Mouse (Mus musculus) regulatory T cell (primary cell): ENCODE data around the gene Araf.

Experiments
- in situ Hi-C: fragments of 300-600 bp; cut with MboI, MseI; formaldehyde crosslinking; loops from one replicate; pipeline ENCODE4 v1.15.1; 2025; ENCODE audit warnings: high pct_unique_total_duplicates

The Araf gene

DNA sequence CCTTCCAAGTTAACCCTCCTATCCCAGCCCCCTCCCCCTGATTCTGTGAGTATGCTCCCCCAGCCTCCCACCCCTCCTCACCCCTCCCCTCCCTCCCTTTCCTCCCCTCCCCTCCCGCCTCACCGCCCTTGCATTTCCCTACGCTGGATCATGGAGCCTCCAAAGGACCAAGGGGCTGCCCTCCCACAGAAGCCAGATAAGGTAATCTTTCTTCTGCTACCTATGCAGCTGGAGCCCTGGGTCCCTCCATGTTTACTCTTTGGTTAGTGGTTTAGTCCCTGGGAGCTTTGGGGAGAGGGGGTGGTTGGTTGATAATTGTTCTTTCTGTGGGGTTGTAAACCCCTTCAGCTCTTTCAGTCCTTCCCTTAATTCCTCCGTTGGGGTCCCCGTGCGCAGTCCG, at the start of gene Araf:
Gene Araf, plus strand, starts transcription at position 134 of the 400 bp plus-strand sequence.
- in situ Hi-C loops, result loop anchor here (10.0 kb wide), 1 partner anchor 113 kb away; the partner anchor contains the start of gene Cdk16

DNA sequence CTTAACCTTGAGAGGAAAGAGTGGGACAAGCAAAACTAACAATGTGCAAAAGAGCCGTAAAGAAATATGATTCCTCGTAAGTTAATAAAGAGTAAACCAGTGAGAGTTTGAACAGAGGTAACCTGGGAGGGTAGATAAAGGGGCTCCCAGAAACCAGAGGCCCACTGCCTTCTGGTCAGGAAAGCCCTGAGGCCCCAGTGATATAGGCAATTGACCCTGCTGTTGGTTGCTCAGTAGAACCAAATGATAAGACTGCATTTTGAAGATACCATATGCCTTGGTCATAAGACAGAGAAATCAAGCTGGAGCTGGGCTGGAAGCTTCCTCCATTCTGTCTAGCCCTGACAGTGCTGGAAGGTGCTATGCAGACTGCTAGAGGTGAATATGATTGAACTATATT, 48.8 kb upstream of the Araf start:
- in situ Hi-C loops, result no loop called here

DNA sequence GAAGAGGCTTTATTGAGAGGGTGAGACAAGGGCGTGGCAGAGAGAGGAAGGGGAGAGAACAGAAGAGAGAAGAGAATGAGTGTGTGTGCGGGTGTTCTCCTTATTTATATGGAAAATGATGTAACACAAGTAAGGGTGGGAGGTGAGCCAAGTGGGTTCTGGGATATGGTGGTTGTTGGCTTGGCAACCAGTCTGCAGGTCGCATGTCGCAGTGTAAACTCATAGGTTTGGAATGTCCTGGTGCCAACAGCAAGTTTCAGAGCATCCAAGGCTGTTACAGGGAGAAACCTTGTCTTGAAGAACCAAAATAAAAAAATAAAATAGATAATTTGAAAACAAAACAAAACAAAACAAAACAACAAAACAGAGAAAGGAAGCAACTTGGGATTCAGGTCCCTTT, 36.4 kb upstream of the Araf start:
- in situ Hi-C loops, result no loop called here

DNA sequence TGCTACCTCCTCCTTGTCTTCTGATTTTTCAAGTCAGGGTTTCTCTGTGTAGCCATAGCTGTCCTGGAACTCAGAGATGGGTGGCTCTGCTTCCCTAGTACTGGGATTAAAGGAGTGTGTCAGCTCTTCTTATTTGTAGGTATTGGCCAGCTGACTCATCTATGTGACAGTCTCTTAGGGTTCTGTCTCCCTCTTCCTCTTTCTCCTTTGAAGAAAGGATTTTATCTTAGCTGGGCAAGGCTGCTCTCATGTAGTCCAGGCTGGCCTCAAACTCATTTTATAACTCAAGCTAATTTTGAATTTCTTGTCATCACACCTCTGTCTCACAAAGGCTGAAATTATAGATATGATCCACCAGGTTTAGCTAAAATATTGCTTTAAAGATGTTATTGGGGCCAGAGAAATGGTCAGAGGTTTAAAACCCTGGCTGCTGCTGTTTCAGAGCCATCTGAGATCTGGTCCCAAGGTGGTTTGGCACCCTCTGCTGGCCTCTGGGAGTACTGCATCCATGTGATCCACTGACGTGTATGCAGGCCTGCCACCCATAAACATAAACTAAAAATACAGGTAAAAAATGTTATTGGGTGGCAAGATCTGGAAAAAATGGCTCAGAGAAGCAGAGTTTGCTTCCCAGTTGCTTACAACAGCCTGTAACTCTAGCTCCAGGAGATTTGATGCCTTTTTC, 26.8 kb upstream of the Araf start:
- in situ Hi-C loops, result no loop called here

DNA sequence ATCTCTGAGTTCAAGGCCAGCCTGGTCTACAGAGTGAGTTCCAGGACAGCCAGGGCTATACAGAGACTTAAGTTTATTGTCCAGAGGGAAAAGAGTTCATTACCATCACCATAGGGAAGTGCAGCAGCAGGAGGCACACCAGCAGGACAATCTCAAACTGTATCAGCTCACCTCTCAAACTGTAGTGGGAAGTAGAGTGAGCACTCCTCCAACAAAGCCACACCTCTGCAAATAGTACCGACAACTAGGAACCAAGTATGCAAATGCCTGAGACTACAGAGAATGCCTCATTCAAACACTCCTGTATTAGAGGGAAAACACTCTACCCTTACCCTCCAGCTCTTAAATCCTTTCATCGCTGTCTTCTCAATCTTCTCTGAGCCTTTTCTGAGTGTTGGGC, 25.9 kb upstream of the Araf start:
- in situ Hi-C loops, result no loop called here

DNA sequence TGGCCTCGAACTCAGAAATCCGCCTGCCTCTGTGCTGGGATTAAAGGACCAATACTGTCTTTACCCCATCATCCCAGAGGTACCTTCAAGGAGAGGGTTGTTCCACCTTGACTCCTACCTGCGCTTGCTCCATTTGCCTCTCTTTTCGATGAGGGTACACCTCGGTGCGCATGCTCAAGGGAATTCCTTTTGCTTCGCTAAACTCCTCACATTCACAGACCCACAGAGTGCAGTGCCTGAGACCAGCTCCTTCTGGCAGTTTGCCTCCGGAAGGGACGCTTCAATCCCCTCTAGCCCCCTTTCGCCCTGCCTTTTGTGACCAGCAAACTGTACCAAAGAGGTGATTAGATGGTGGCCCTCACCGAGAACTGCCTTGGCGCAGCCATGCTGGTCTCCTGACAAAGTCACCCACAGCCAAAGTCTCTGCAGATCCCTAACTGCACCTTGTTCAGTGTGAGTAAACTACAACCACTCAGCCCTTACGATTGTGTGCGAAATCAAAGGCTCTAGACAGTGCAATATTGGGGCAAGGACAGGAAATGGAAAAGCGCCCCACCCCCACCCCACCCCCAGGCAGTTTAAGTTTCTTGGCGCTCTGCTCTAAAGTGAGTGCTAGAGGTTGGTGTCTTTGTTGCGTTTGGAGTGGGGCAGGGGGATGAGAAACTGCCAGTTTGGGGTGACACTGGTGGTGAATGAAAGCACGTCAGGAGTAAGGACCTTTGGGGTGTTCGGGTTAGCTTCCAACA, 22.2 kb upstream of the Araf start:
- in situ Hi-C loops, result no loop called here

DNA sequence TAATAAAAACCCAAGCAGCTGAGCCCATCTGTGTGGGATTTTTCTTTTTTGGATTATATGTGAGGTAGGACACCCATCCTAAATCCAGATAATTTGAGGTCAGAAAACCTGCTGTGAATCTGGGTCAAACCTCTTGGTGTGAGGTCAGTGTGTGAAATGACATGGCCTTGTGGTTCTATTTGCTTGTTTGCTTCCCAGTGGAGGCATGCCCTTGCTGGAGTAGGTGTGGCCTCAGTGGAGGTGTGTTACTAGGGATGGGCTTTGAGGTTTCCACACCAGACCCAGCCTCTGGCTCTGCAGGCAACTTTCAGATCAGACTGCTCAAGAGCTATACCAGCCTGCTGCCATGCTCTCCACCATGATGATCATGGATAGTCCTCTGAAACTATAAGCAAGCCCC, 20.0 kb upstream of the Araf start:
- in situ Hi-C loops, result no loop called here

DNA sequence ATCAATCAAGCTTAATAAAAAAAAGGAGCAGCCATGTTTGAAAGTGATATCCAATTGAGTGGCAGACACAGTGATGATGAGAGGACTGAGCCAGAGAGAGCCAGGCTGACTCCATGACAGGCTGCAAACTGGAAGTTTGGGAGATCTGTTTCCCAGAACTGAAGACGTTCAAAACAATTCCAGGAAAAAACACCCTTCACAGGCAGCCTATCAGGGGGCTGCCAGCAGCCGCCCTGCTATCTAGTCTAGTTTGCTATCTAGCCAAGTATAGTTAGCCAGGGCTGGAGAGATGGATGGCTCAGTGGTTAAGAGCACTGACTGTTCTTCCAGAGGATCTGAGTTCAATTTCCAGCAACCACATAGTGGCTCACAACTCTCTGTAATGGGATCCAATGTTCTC, 10.3 kb upstream of the Araf start:
- in situ Hi-C loops, result no loop called here

DNA sequence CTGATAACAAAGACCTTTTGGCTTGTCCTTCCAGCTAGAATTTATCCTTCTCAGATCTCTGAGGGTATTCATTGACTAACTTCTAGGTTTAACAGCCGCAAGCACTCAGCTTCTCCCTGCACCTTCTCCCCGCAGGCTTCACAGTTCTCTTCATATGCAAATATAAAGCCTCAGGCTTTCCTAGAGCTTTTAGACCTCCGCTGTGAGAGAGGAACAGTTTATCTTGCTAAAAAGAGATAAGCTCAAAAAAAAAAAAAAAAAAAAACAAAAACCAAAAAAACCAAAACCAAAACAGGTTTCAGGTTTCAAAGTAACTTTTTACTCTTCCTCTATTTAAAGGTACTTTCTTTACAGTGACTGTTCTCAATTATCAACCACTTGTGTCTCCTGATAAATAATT, 5.2 kb upstream of the Araf start:
- in situ Hi-C loops, result loop anchor here (10.0 kb wide), 1 partner anchor 108 kb away; the partner anchor contains the start of gene Cdk16

DNA sequence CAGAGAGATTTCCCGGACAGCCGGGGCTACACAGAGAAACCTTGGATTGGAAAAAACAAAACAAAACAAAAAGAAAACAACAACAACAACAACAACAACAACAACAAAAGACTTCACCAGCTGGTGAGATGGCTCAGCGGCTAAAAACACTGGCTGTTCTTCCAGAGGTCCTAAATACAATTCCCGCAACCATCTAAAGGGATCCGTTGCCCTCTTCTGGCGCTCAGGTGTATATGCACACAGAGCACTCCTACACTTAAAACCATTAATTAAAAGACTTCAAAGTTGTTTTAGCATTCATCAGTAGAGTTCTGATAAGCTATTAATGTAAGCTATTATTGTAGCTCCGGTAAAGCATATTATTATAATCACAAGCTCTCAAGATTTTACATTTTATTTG, 4.4 kb upstream of the Araf start:
- in situ Hi-C loops, result loop anchor here (10.0 kb wide), 1 partner anchor 108 kb away; the partner anchor contains the start of gene Cdk16

DNA sequence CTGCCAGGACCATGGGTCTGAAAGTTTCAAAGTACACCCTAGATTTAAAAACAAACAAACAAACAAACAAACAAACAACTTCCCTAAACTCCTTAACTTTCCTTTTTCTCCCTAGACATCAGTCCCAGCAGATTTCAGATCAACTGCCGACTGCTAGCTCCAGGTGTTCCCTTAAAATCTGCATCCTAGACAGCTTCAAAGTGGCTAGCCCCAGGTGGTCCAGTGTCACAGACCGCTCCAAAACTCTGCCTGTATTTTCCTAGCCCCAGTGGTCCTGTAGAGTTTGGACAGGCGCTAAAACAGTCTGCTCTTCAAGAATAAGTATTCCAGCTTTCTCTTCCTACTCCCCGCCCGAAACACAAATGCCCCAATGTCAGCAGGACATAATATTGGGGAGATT, 3.4 kb upstream of the Araf start:
- in situ Hi-C loops, result loop anchor here (10.0 kb wide), 1 partner anchor 109 kb away; the partner anchor contains the start of gene Cdk16

DNA sequence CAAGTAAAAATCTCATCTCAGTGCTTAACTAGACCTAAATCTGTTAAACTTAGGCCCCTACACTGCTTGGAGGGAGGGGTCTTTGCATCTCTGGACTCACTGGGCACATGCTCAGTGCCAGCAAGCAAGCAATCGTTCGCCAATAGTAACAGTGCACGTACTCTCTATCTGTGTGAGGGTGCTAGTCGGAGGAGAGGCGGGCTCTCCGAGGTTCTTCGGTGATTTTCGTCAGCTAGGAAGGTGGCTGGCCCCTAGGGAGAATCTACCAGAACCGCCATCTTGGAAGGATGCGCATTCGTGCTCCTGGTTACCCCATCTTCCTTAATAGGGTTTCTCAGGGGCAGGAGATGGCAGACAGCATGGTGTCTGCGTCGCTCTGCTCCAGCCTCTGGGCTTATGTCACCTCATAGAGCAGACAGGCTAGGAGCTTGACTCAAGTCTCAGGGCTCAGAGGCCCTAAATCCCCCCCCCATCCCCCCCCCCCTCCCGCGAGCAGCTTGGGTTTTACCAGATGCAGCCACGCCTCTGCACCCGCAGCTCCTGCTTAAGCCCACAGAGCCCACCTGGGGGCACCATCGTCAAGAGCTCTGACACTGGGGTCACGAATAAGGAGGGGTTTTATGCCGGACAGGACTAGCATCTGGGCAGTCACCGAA, 655 bp downstream of the Araf start:
- in situ Hi-C loops, result loop anchor here (10.0 kb wide), 1 partner anchor 113 kb away; the partner anchor contains the start of gene Cdk16

DNA sequence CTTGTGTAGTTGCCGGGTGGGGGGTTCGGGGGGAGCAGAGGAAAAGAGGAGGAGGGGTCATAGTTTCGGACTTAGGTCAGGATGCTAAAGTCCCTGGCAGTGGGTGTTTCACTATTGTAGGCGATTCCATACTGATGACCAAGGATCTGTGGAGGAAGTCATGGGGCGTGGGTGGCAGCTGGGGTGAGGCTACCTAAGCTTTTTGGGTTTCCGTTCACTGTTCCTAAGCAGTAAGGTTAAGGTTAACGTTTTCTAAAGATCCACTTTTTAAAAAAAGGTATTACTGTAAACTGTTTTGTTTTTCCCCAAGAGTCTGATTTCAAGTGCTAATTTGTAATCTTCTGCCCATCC, 1.2 kb downstream of the Araf start:
- in situ Hi-C loops, result loop anchor here (10.0 kb wide), 1 partner anchor 114 kb away; the partner anchor contains the start of gene Cdk16

DNA sequence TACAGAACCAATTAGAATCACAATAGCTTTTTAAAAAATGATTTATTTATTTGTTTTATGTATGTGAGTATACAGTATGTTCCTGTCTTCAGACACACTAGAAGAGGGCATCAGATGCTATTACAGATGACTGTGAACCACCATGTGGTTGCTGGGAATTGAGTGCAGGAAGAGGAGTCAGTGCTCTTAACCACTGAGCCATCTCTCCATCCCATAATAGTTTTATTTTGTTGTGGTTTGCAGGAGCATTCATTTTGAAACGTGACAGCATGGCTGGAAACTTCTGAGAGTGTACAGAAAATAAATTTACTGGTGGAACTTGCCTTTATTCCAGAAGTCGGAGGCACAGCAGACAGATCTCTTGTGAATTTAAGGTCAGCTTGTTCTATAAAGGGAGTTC, 3.8 kb downstream of the Araf start:
- in situ Hi-C loops, result loop anchor here (5.0 kb wide), 1 partner anchor 156 kb away; no protein-coding TSS in a partner anchor

DNA sequence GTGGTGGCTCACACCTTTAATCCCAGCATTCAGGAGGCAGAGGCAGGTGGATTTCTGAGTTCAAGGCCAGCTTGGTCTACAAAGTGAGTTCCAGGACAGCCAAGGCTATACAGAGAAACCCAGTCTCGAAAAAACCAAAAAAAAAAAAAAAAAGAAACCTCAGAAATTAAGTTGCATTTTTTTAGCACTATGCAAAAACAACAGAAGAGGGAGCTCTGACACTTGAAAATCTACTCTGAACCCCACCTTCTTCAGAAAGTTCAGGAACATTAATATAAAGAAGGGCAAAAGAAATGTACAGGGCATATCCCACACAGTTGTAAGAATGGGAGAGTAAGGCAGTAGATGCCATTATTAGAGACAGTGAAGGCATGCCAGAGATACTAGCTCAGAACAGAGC, 6.7 kb downstream of the Araf start:
- in situ Hi-C loops, result loop anchor here (5.0 kb wide), 1 partner anchor 153 kb away; no protein-coding TSS in a partner anchor

DNA sequence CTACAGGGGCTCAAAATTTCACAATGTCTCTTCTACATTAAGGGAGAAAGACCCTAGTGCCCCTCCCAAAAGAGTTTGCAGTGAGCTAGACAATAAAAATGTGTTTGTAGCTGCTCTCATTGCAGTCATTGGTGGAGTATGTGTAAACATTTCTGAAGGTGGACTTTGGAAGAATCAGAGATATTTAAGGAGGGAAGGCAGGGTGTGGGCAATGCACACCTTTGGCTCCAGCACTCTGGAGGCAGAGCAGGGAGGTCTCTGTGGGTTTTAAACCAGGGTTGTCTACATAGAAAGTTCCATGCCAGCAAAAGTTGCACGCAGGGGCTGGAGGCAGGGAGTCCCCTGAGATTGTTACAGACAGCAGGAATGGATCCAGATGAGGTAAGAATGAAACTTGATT, 8.7 kb downstream of the Araf start:
- in situ Hi-C loops, result no loop called here

DNA sequence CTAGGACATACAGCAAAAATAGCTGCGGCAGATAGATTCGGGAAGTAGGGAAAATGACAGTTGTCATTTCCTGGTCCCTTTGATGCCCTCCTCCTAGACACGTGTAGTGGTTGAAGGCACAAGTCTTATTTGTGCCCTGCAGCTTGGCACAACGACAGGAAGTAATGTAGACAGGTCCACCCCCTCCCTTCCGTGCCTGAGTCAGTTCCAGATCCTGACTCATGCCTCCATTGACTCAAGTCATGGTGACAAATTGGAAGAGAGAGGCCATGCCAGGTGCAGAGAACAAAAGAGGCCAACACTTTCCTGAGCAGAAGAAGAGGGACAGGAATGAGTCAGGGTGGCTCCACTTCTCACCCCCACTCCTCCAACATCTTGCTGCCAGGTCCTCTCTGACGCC, 19.4 kb downstream of the Araf start:
- in situ Hi-C loops, result no loop called here

DNA sequence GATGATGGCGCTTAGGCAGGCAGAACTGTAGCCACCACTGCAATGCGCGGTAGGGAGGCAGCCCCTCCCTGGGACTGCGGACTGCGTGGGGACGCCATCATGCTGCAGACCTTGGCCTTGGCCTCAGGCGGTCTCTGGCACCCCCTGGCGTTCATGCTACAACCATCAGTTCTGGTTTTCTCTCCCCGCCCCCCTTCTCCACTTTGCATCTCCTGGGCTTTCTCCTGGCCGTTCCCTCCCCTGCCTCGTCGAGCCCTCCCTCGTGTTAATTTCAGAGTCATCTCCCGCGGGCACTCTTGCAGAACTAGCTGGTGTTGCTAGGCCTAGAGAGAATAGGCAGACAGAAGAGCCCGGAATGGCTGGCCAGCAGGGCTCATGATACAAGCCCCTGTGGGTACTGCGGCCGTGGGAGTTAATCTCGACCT, 21.6 kb downstream of the Araf start:
- in situ Hi-C loops, result no loop called here

DNA sequence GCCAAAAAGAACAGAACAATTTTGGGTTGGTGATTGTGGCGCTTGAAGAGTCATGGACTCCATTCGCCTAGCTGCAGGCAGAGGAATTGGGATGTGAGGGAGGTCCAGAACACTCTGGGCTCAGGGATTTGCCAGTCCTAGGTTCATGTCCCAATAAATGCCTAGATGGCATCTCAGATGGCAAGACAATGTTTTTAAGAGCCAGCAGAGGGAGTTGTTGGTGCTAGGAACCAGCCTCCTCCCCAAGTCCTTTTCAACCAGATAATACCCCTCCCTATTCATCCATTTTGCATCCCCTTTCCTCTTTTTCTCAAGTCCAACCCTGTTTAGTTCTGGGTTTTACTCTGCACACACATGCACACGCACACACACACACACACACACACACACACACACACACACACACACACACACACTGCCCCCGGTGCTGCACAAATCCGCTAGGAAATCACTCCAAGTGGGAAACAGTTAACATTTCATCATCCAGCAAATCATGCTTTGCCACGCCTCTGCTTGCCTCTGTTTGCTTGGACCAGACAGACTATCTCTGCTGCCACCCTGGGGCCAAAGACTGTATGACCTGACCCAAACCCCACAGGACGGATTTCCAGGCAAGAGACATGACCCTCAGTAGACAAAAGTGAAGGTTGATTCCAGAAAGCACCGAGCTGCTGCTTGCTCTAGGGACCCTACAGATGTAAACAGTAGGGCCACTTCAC, 22.3 kb downstream of the Araf start:
- in situ Hi-C loops, result no loop called here

DNA sequence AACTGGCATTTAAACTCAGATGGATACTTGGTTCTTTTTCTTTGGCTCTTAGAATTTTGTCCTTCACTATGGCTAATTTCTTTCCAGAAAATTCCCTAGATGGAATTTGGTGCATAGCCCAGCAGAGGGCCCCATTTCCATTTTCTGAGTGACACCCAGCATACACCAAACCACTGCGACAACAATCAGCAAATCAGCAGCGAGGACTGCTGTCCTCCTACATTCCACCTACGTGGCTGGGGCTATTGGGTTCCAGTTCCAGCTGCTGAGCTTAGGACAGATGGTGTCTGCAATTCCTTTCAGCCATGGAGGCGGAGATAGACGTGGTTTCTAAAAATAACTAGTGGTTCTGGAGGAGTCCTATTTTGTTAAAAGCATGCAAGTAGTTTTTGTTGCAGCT, 31.3 kb downstream of the Araf start:
- in situ Hi-C loops, result no loop called here

DNA sequence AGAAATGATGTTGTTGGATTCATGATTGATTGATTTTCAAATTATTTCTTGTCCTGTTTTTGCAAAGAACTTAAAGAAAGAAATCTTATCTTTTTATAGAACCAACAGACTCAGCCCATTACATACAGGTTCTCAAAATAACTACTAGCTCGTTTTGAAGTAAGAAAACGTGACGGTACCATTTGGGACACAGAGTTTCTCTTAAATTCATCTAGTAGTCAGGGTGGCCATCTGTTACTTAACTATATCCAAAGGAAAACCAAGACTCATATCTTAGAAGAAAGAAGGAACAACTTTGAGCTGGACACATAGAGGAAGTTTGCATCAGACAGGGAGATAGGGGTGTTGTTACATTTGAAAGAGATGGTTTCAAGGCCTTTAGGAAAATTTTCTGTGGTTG, 49.6 kb downstream of the Araf start:
- in situ Hi-C loops, result no loop called here

DNA sequence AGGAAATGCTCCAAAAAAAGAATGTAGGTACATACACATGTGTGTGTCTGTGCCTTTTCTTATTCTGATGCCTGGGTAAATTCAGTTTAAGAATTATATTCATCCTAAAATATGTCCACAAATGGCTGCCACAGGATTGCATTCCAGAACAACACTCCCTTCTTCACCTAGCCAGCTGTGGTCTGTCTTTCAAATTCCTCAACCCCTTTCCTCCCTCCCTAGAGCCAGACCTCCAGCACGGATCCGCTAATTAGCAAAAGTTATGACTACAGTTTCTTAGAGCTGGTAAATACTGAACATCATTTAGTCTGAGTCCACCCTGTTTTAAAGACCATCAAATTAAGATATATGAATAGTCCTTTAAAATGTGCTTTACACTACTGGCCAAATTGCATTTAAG, 50.2 kb downstream of the Araf start:
- in situ Hi-C loops, result no loop called here
